Mouse (Mus musculus): ENCODE data around the gene Skiv2l. TPM values are rescaled to one million over a fixed set of nuclear protein-coding genes. Genes with fewer than 3 reads are reported as not detected.

Gene Skiv2l
- total RNA-seq (2021), result 10 to 100 TPM; 17.0 to 20.0 TPM
- long read RNA-seq, experiment 1, partial matches to known transcripts, result 6 of 9 reads
- long read RNA-seq, experiment 1, other reads (novel, unspliced or antisense), result 0 of 9 reads
- long read RNA-seq, experiment 2, partial matches to known transcripts, result 11 of 13 reads
- long read RNA-seq, experiment 2, other reads (novel, unspliced or antisense), result 1 of 13 reads

GRCm38 (mm10) chr17:34849722-34850516 is at the start of gene Skiv2l, which contains the start of gene Nelfe:
Skiv2l (minus strand) TSS chr17:34850210.
Nelfe (plus strand) TSS chr17:34850391.
- peak; percentile 93 to 98 for DNase-seq
- intact Hi-C loops (cut with DNase I), result loop anchor here (10.0 kb wide), 1 partner anchor 675 kb away; no protein-coding TSS in a partner anchor

- peak in 1 of 2 experiments; percentile 50 for DNase-seq
- intact Hi-C loops (cut with DNase I), result no loop called here
Observed at GRCm38 (mm10) chr17:34899053-34899889, 49.3 kb upstream of the Skiv2l start.

- DNase-seq, result no peak
- intact Hi-C loops (cut with DNase I), result no loop called here
Observed at GRCm38 (mm10) chr17:34898706-34899052, 48.7 kb upstream of the Skiv2l start.

GRCm38 (mm10) chr17:34898160-34898586 is 48.2 kb upstream of the Skiv2l start, which contains the start of the genes C2 and Ehmt2:
C2 (minus strand) TSS chr17:34898265.
Ehmt2 (plus strand) TSS chr17:34898469.
- intact Hi-C loops (cut with DNase I), result no loop called here
- DNase-seq, result peak; percentile 64 to 76

GRCm38 (mm10) chr17:34897373-34898159 is 47.6 kb upstream of the Skiv2l start:
- intact Hi-C loops (cut with DNase I), result no loop called here
- no peak for DNase-seq

- intact Hi-C loops (cut with DNase I), result no loop called here
- no peak for DNase-seq
Observed at GRCm38 (mm10) chr17:34896366-34896765, 46.4 kb upstream of the Skiv2l start.

GRCm38 (mm10) chr17:34895724-34896123 is 45.7 kb upstream of the Skiv2l start:
- intact Hi-C loops (cut with DNase I), result no loop called here
- DNase-seq, result no peak

GRCm38 (mm10) chr17:34894801-34895530 is 45.0 kb upstream of the Skiv2l start:
- DNase-seq, result peak in 1 of 2 experiments; percentile 40
- intact Hi-C loops (cut with DNase I), result no loop called here

- DNase-seq, result peak; percentile 87 to 90
- intact Hi-C loops (cut with DNase I), result no loop called here
Observed at GRCm38 (mm10) chr17:34894074-34894597, 44.1 kb upstream of the Skiv2l start.

- intact Hi-C loops (cut with DNase I), result no loop called here
- DNase-seq, result no peak
Observed at GRCm38 (mm10) chr17:34893072-34893824, 43.2 kb upstream of the Skiv2l start.

- intact Hi-C loops (cut with DNase I), result no loop called here
Observed at GRCm38 (mm10) chr17:34891377-34891776, 41.4 kb upstream of the Skiv2l start.

GRCm38 (mm10) chr17:34890074-34890743 is 40.2 kb upstream of the Skiv2l start:
- no peak for DNase-seq
- intact Hi-C loops (cut with DNase I), result no loop called here

More at GRCm38 (mm10) chr17:34891377-34891776, 41.4 kb upstream of the Skiv2l start:
- no peak for DNase-seq

GRCm38 (mm10) chr17:34887942-34888341 is 37.9 kb upstream of the Skiv2l start:
- DNase-seq, result no peak
- intact Hi-C loops (cut with DNase I), result no loop called here

- DNase-seq, result no peak
- intact Hi-C loops (cut with DNase I), result no loop called here
Observed at GRCm38 (mm10) chr17:34885615-34886014, 35.6 kb upstream of the Skiv2l start.

- DNase-seq, result no peak
- intact Hi-C loops (cut with DNase I), result no loop called here
Observed at GRCm38 (mm10) chr17:34884704-34885103, 34.7 kb upstream of the Skiv2l start.

GRCm38 (mm10) chr17:34883332-34883731 is 33.3 kb upstream of the Skiv2l start:
- no peak for DNase-seq
- intact Hi-C loops (cut with DNase I), result no loop called here

- intact Hi-C loops (cut with DNase I), result no loop called here
- DNase-seq, result no peak
Observed at GRCm38 (mm10) chr17:34881683-34882310, 31.8 kb upstream of the Skiv2l start, which contains the start of gene Gm20547. Gm20547 (minus strand) TSS chr17:34882042.

All from gastrocnemius, postnatal 36 days (tissue).